Mouse (Mus musculus) cerebellum, postnatal 36 days (tissue): ENCODE results near the gene Thbs4.
A peak's percentile ranks its signal among the peaks of the same experiment; 100 is the strongest.

ENCODE experiments used
- DNase-seq, 2 experiments: peaks; one replicate each; pipeline ENCODE4 v3.0.0; 2021 to 2022; ENCODE audit warnings: mixed read lengths in 2 of 2

The Thbs4 gene

GRCm38 (mm10) chr13:92759096-92759495 is 35.5 kb downstream of the Thbs4 start:
- no peak for DNase-seq

GRCm38 (mm10) chr13:92757972-92758585 is 36.5 kb downstream of the Thbs4 start:
- no peak for DNase-seq

GRCm38 (mm10) chr13:92755036-92755435 is 39.6 kb downstream of the Thbs4 start:
- no peak for DNase-seq

GRCm38 (mm10) chr13:92753676-92754075 is 40.9 kb downstream of the Thbs4 start:
- no peak for DNase-seq

GRCm38 (mm10) chr13:92751726-92752565 is 42.7 kb downstream of the Thbs4 start:
- DNase-seq = peak; percentile 90

GRCm38 (mm10) chr13:92750976-92751518 is 43.6 kb downstream of the Thbs4 start:
- DNase-seq = peak; percentile 76 to 80

- DNase-seq = no peak
Observed at GRCm38 (mm10) chr13:92743337-92743736, 51.3 kb downstream of the Thbs4 start.

GRCm38 (mm10) chr13:92742886-92743285 is 51.7 kb downstream of the Thbs4 start:
- no peak for DNase-seq

- peak in 1 of 2 experiments; percentile 39 for DNase-seq
Observed at GRCm38 (mm10) chr13:92740671-92741270, 53.8 kb downstream of the Thbs4 start.

GRCm38 (mm10) chr13:92739858-92740257 is 54.8 kb downstream of the Thbs4 start:
- no peak for DNase-seq

GRCm38 (mm10) chr13:92738821-92739220 is 55.8 kb downstream of the Thbs4 start:
- DNase-seq = no peak

- DNase-seq = peak; percentile 21 to 37
Observed at GRCm38 (mm10) chr13:92736516-92737300, 57.9 kb downstream of the Thbs4 start.

- no peak for DNase-seq
Observed at GRCm38 (mm10) chr13:92735693-92736092, 58.9 kb downstream of the Thbs4 start.

GRCm38 (mm10) chr13:92733741-92734140 is 60.9 kb downstream of the Thbs4 start:
- peak; percentile 46 to 55 for DNase-seq

GRCm38 (mm10) chr13:92733252-92733651 is 61.4 kb downstream of the Thbs4 start:
- peak; percentile 67 to 70 for DNase-seq

GRCm38 (mm10) chr13:92732836-92733235 is 61.8 kb downstream of the Thbs4 start:
- no peak for DNase-seq

- DNase-seq = no peak
Observed at GRCm38 (mm10) chr13:92731811-92732210, 62.8 kb downstream of the Thbs4 start.

- DNase-seq = no peak
Observed at GRCm38 (mm10) chr13:92729811-92730210, 64.8 kb downstream of the Thbs4 start.

- no peak for DNase-seq
Observed at GRCm38 (mm10) chr13:92722389-92722788, 72.2 kb downstream of the Thbs4 start.

- DNase-seq = no peak
Observed at GRCm38 (mm10) chr13:92721006-92721405, 73.6 kb downstream of the Thbs4 start.

- DNase-seq = no peak
Observed at GRCm38 (mm10) chr13:92717851-92718665, 76.6 kb downstream of the Thbs4 start.

GRCm38 (mm10) chr13:92712619-92713018 is 82.0 kb downstream of the Thbs4 start:
- no peak for DNase-seq
